Mouse (Mus musculus): ENCODE results near the gene Gm7233. TPM values are rescaled to one million over a fixed set of nuclear protein-coding genes. Genes with fewer than 3 reads are reported as not detected.
"Not testable (repeated sequence)": the region's sequence is repeated elsewhere in the genome, so short reads cannot be mapped to it uniquely, and the experiment has no call there.

The Gm7233 gene
- total RNA-seq (2021), result under 1 TPM in 1 of 2 experiments, not detected in 1; 0.33 TPM
- long read RNA-seq, result 0 reads

DNA sequence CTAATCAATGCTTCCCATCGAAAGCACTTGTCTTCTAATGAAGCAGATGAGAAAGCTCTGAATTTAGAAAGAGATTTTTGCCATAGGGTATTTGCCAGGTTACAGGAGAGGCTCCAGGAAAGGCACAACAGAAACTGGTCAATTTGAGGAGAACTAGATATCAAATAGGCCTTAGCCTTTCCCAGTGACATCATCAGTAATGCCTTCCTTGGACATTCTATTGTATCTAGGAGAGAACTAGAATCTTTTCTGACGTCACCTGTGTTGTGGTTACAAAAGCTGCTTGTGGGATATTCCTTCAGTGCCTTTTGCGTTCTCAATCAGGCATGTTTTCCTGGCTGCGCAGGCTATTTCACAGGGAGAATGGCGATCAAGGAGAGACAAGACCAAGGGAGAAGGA, at the start of gene Gm7233:
Gene Gm7233, plus strand, starts transcription at position 301 of the 400 bp plus-strand sequence.
- DNase-seq (ENCODE audit: low spot score in 2 of 2), result not testable (repeated sequence)

GRCm38 (mm10) chr14:43167189-43167588, 12.5 kb upstream of the Gm7233 start:
- DNase-seq (ENCODE audit: low spot score in 2 of 2), result not testable (repeated sequence)

DNA sequence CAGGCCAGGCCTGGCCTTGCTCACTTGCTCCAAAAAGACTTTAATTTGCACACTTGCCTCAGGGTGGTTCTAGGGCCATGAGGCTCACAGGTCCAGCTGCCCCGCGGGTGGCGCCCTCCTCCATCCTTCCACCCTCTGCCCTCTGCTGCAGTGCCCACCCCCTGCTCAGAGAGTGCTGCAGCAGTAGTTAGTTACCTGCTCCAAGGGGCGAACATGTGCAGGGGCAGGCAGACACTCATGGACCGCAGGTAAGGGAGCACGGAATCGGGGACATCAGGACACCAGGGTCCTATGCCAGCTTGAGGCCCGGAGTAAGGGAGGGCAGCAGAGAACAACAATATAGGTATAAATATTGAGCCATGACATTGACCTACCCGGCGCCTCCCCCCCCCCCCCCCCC, 11.7 kb upstream of the Gm7233 start:
- not testable (repeated sequence) for DNase-seq (ENCODE audit: low spot score in 2 of 2)

GRCm38 (mm10) chr14:43168573-43169170, 11.0 kb upstream of the Gm7233 start:
- not testable (repeated sequence) for DNase-seq (ENCODE audit: low spot score in 2 of 2)

- not testable (repeated sequence) for DNase-seq (ENCODE audit: low spot score in 2 of 2)
Measured at GRCm38 (mm10) chr14:43235204-43235603, 55.5 kb downstream of the Gm7233 start, which contains the start of gene Gm8122. Gm8122 (minus strand) TSS chr14:43235304.

Other genes with a start within 250 kb of the Gm7233 start
- gene Gm8082, start 186.2 kb upstream of the Gm7233 start, total RNA-seq (2021), result not detected
- under 1 TPM in 1 of 2 experiments, not detected in 1; 0.91 TPM for gene Gm10376, start 164.2 kb upstream of the Gm7233 start, total RNA-seq (2021)
- gene Gm8094, start 103.2 kb upstream of the Gm7233 start, total RNA-seq (2021), result not detected
- under 1 TPM; 0.25 TPM for gene Gm8104, start 79.3 kb upstream of the Gm7233 start, total RNA-seq (2021)
- not detected for gene Gm8122, start 55.4 kb downstream of the Gm7233 start, total RNA-seq (2021)
- gene Gm8126, start 78.8 kb downstream of the Gm7233 start, total RNA-seq (2021), result under 1 TPM in 1 of 2 experiments, not detected in 1; 0.23 TPM
- not detected for gene Gm9732, start 95.2 kb downstream of the Gm7233 start, total RNA-seq (2021)
- not detected for gene Gm8127, start 114.0 kb downstream of the Gm7233 start, total RNA-seq (2021)
- gene 1700001F09Rik, start 167.9 kb downstream of the Gm7233 start, total RNA-seq (2021), result not detected
- gene Gm8138, start 236.5 kb downstream of the Gm7233 start, total RNA-seq (2021), result not detected

All from layer of hippocampus, postnatal 10 days (tissue).